Mouse (Mus musculus): ENCODE measurements at regions not wholly inside any gene's neighbourhood (a gene's known extent, or its start where the extent isn't known, plus 50 kb on each side); places are given as distances from the start of the nearest gene placed in this dataset.

DNA sequence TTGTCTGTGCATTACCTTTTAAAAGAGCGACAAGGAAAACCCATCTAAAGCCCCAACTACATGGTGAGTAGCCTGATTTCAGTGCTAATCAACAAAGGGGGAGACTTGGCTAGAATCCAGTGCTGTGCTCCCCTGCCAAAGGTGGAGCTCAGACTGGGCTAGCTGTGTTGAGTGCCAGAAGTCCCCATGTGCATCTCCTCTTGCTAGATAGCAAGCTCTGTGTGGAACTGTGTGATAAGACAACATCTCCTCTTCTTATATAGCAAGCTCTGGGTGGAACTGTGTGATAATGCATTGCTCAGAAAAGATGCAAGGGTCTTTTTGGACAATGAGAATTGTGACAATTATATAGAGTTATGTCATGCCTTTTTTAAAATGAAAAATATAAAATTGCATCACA, 741.4 kb downstream of the Adam6a start:
- no peak for DNase-seq (ENCODE audit: low spot score)
- no peaks in the 10 kb centered on the region for H3K4me1 ChIP-seq (ENCODE audit: insufficient read depth, low read depth, low read length)

DNA sequence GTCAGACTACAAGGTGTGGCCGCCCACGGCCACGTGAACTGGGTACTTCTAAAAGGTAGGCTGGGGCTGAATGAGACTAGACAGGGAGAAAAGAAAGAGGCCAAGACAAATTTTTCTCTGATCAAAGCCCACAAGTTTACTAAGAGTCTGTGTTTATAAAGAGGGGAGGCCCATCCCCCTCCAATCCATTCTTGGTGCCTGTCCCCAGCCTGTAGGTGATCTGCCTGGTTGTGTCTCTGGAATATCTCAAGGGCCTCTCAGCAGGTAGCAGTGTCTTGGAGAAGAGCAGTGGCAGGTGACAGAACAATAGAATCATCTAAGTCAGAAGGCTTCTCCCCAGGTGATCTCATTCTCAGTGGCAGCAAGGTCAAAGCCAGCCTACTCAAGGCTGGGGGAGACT, 743.3 kb downstream of the Adam6a start:
- TF ChIP-seq GATA1 (IDR thresholded peaks at IDR 0.05; ENCODE audit: borderline replicate concordance, low read length) (no peak), GATA2 (IDR thresholded peaks at IDR 0.05; ENCODE audit: borderline replicate concordance, low read depth, low read length) (no peak), POLR2AphosphoS5 (IDR thresholded peaks at IDR 0.05; ENCODE audit: insufficient replicate concordance, low read depth, low read length) (no peak), CTCF (IDR thresholded peaks at IDR 0.05; ENCODE audit: low read depth, low read length) (no peak), TAL1 (conservative IDR thresholded peaks at IDR 0.05; ENCODE audit: low read depth, low read length) (no peak)
- no peaks in the 10 kb centered on the region for H3K27me3 ChIP-seq (ENCODE audit: insufficient read depth, low read length)
- no peaks in the 10 kb centered on the region for H3K4me1 ChIP-seq (ENCODE audit: insufficient read depth, low read depth, low read length)
- no peaks in the 10 kb centered on the region for H3K9me3 ChIP-seq (replicated peaks)
- ATAC-seq (ENCODE audit: extremely low read depth, insufficient number of reproducible peaks, low FRiP score, poor library complexity, severe bottlenecking), result no peak
- H3K36me3 ChIP-seq (replicated peaks), result no peaks in the 10 kb centered on the region
- no peak overlapping the region for H3K4me3 ChIP-seq (ENCODE audit: low read depth, low read length)
- no peak for DNase-seq (ENCODE audit: low spot score)

More for the DNA sequence above, 741.4 kb downstream of the Adam6a start:
- TF ChIP-seq POLR2AphosphoS5 (IDR thresholded peaks at IDR 0.05; ENCODE audit: insufficient replicate concordance, low read depth, low read length) (no peak), TAL1 (conservative IDR thresholded peaks at IDR 0.05; ENCODE audit: low read depth, low read length) (no peak), GATA2 (IDR thresholded peaks at IDR 0.05; ENCODE audit: borderline replicate concordance, low read depth, low read length) (no peak), CTCF (IDR thresholded peaks at IDR 0.05; ENCODE audit: low read depth, low read length) (no peak), GATA1 (IDR thresholded peaks at IDR 0.05; ENCODE audit: borderline replicate concordance, low read length) (no peak)
- no peaks in the 10 kb centered on the region for H3K27me3 ChIP-seq (ENCODE audit: insufficient read depth, low read length)
- ATAC-seq (ENCODE audit: extremely low read depth, insufficient number of reproducible peaks, low FRiP score, poor library complexity, severe bottlenecking), result no peak
- H3K36me3 ChIP-seq (replicated peaks), result no peaks in the 10 kb centered on the region
- H3K4me3 ChIP-seq (ENCODE audit: low read depth, low read length), result no peak overlapping the region
- H3K9me3 ChIP-seq (replicated peaks), result no peaks in the 10 kb centered on the region

DNA sequence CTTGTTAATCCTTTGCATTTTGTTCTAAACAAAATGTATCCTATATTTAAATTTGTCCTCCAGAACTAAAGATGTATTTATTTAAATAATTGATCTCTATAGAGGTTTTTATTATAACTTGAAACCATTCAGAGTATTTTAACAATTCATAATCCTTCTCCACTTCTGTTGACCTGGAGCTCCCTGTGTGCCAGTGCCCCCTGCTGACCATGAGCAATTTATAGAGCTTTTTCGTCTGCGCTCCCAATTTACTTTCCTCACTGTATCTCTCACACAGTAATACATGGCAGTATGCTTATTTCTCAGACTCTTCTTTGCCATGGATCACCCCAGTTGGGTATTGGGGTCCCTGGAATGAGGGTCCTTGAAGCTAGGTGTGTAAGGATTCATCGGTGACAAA, 747.4 kb downstream of the Adam6a start:
- TF ChIP-seq CTCF (IDR thresholded peaks at IDR 0.05; ENCODE audit: low read depth, low read length) (no peak), TAL1 (conservative IDR thresholded peaks at IDR 0.05; ENCODE audit: low read depth, low read length) (no peak), GATA1 (IDR thresholded peaks at IDR 0.05; ENCODE audit: borderline replicate concordance, low read length) (no peak), GATA2 (IDR thresholded peaks at IDR 0.05; ENCODE audit: borderline replicate concordance, low read depth, low read length) (no peak), POLR2AphosphoS5 (IDR thresholded peaks at IDR 0.05; ENCODE audit: insufficient replicate concordance, low read depth, low read length) (no peak)
- DNase-seq (ENCODE audit: low spot score) (no peak), ATAC-seq (ENCODE audit: extremely low read depth, insufficient number of reproducible peaks, low FRiP score, poor library complexity, severe bottlenecking) (no peak)
- Histone ChIP-seq H3K36me3 (replicated peaks) (no peaks in the 10 kb centered on the region), H3K27me3 (ENCODE audit: insufficient read depth, low read length) (no peaks in the 10 kb centered on the region), H3K9me3 (replicated peaks) (peaks cover 14% of the 10 kb centered on the region), H3K4me1 (ENCODE audit: insufficient read depth, low read depth, low read length) (no peaks in the 10 kb centered on the region), H3K4me3 (ENCODE audit: low read depth, low read length) (no peak overlapping the region)

DNA sequence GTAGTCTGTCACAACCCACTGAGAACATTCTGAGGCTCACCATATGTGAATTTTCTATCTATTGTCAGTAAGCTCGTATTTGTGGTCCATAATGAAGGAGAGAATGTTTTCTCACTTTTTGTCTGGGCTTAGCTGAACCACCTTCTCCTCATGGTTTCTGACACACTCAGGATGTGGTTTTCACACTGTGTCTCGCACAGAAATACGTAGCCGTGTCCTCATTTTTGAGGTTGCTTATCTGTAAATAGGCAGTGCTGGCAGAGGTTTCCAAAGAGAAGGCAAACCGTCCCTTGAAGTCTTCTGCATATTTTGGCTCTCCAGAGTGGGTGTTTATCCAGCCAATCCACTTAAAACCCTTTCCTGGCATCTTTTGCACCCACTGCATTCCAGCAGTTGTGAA, 756.1 kb downstream of the Adam6a start:
- TF ChIP-seq TAL1 (conservative IDR thresholded peaks at IDR 0.05; ENCODE audit: low read depth, low read length) (no peak), GATA1 (IDR thresholded peaks at IDR 0.05; ENCODE audit: borderline replicate concordance, low read length) (no peak), GATA2 (IDR thresholded peaks at IDR 0.05; ENCODE audit: borderline replicate concordance, low read depth, low read length) (no peak), CTCF (IDR thresholded peaks at IDR 0.05; ENCODE audit: low read depth, low read length) (no peak)
- H3K27me3 ChIP-seq (ENCODE audit: insufficient read depth, low read length), result no peaks in the 10 kb centered on the region
- ATAC-seq (ENCODE audit: extremely low read depth, insufficient number of reproducible peaks, low FRiP score, poor library complexity, severe bottlenecking) (no peak), DNase-seq (ENCODE audit: low spot score) (no peak)
- H3K4me3 ChIP-seq (ENCODE audit: low read depth, low read length), result no peak overlapping the region
- H3K9me3 ChIP-seq (replicated peaks), result peaks cover 12% of the 10 kb centered on the region
- H3K36me3 ChIP-seq (replicated peaks), result no peaks in the 10 kb centered on the region
- no peaks in the 10 kb centered on the region for H3K4me1 ChIP-seq (ENCODE audit: insufficient read depth, low read depth, low read length)

DNA sequence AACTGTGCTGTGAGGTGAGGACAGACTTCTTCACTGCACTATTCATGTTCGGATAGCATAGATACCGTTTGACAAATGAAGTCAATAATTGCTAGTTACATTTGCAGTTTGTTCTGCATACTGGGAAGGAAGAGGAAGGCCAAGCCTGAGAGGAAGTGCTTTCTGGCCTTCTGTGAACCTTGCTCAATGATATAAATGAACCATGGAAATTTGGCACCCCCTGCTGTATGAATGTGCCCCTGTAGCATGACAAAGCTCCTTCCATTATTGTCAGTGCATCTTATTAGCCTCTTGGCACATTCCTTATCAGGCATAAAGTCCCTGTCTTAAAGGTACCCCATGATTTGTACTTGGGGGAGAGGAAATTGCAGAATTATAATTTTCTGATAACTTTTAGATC, 758.0 kb downstream of the Adam6a start:
- peaks cover 12% of the 10 kb centered on the region for H3K9me3 ChIP-seq (replicated peaks)
- no peaks in the 10 kb centered on the region for H3K4me1 ChIP-seq (ENCODE audit: insufficient read depth, low read depth, low read length)
- DNase-seq (ENCODE audit: low spot score) (no peak), ATAC-seq (ENCODE audit: extremely low read depth, insufficient number of reproducible peaks, low FRiP score, poor library complexity, severe bottlenecking) (no peak)
- no peaks in the 10 kb centered on the region for H3K27me3 ChIP-seq (ENCODE audit: insufficient read depth, low read length)
- TF ChIP-seq TAL1 (conservative IDR thresholded peaks at IDR 0.05; ENCODE audit: low read depth, low read length) (no peak), POLR2AphosphoS5 (IDR thresholded peaks at IDR 0.05; ENCODE audit: insufficient replicate concordance, low read depth, low read length) (no peak), GATA2 (IDR thresholded peaks at IDR 0.05; ENCODE audit: borderline replicate concordance, low read depth, low read length) (no peak), GATA1 (IDR thresholded peaks at IDR 0.05; ENCODE audit: borderline replicate concordance, low read length) (no peak), CTCF (IDR thresholded peaks at IDR 0.05; ENCODE audit: low read depth, low read length) (no peak)
- no peak overlapping the region for H3K4me3 ChIP-seq (ENCODE audit: low read depth, low read length)
- H3K36me3 ChIP-seq (replicated peaks), result no peaks in the 10 kb centered on the region

DNA sequence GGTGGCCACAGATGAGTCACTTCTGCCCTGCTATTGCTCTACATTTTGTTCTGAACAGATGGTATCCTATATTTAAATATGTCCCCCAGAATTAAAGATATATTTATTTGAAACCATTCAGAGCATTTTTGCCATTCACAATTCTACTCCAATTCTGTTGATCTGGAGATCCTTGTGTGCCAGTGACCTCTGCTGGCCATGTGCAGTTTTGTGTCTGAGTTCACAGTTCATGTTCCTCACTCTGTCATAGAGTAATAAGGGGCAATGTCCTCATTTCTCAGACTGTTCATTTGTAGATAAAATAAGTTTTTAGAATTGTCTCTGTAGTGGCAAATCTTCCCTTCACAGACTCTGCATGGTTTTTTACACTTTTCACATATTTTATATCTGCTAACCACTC, 788.8 kb downstream of the Adam6a start:
- no peak overlapping the region for H3K4me3 ChIP-seq (ENCODE audit: low read depth, low read length)
- ATAC-seq (ENCODE audit: extremely low read depth, insufficient number of reproducible peaks, low FRiP score, poor library complexity, severe bottlenecking) (no peak), DNase-seq (ENCODE audit: low spot score) (no peak)
- no peaks in the 10 kb centered on the region for H3K36me3 ChIP-seq (replicated peaks)
- TF ChIP-seq GATA1 (IDR thresholded peaks at IDR 0.05; ENCODE audit: borderline replicate concordance, low read length) (no peak), GATA2 (IDR thresholded peaks at IDR 0.05; ENCODE audit: borderline replicate concordance, low read depth, low read length) (no peak), POLR2AphosphoS5 (IDR thresholded peaks at IDR 0.05; ENCODE audit: insufficient replicate concordance, low read depth, low read length) (no peak), TAL1 (conservative IDR thresholded peaks at IDR 0.05; ENCODE audit: low read depth, low read length) (no peak), CTCF (IDR thresholded peaks at IDR 0.05; ENCODE audit: low read depth, low read length) (no peak)
- no peaks in the 10 kb centered on the region; the same call in 1 of the 2 replicates for H3K9me3 ChIP-seq (replicated peaks)
- no peaks in the 10 kb centered on the region for H3K4me1 ChIP-seq (ENCODE audit: insufficient read depth, low read depth, low read length)
- H3K27me3 ChIP-seq (ENCODE audit: insufficient read depth, low read length), result no peaks in the 10 kb centered on the region

Measured in G1E (cell line).